In genomic region chrX:6400398-6401020, GRCm38 (mm10) we compare ENCODE assay signal across 8 mouse cellular contexts. TPM values are rescaled to one million over a fixed set of nuclear protein-coding genes. Genes with fewer than 3 reads are reported as not detected.
A peak's percentile ranks its signal among the peaks of the same experiment; 100 is the strongest.
DNase-seq lines count a peak whose midpoint lies in the region; ATAC-seq and TF ChIP-seq lines count a peak whose summit lies in the region.

No protein-coding gene starts in this region.

- no peak for TF ChIP-seq CTCF in spleen, adult 2 months (IDR thresholded peaks at IDR 0.05; ENCODE audit: extremely low read depth, insufficient read depth, insufficient read length, insufficient replicate concordance)
- no peak for TF ChIP-seq CTCF in kidney, adult 2 months (conservative IDR thresholded peaks at IDR 0.05; ENCODE audit: insufficient read depth, insufficient read length, low read depth, low read length)

- H3K4me2 ChIP-seq in stomach, embryonic 16.5 days (ENCODE audit: low read depth, low read length): peak overlapping the region; percentile 52

- no peaks in the 10 kb centered on the region for H3K9me3 ChIP-seq in stomach, embryonic 16.5 days (replicated peaks; ENCODE audit: control insufficient read depth, low read length)

- peak overlapping the region; percentile 42; the same call in 1 of the 2 replicates for H3K4me3 ChIP-seq in spleen, adult 2 months (ENCODE audit: extremely low read depth, insufficient read depth, insufficient read length)
- H3K4me3 ChIP-seq in kidney, adult 2 months (ENCODE audit: insufficient read depth, low read depth, low read length): peak overlapping the region; percentile 94
- H3K4me3 ChIP-seq in stomach, embryonic 16.5 days (replicated peaks; ENCODE audit: low read length): peak overlapping the region; percentile 63

- no peaks in the 10 kb centered on the region; the same call in 1 of the 2 replicates for H3K27me3 ChIP-seq in spleen, adult 2 months (ENCODE audit: control insufficient read depth, insufficient read depth, low read length)
- no peaks in the 10 kb centered on the region for H3K27me3 ChIP-seq in kidney, adult 2 months (replicated peaks; ENCODE audit: control insufficient read depth, insufficient read depth, low read length)
- H3K27me3 ChIP-seq in stomach, embryonic 16.5 days (ENCODE audit: control insufficient read depth, insufficient read depth, low read length): no peaks in the 10 kb centered on the region

- no peaks in the 10 kb centered on the region for H3K4me1 ChIP-seq in spleen, adult 2 months (ENCODE audit: control insufficient read depth, insufficient read depth, insufficient read length)
- peaks cover 8% of the 10 kb centered on the region; the same call in 1 of the 2 replicates for H3K4me1 ChIP-seq in kidney, adult 2 months (ENCODE audit: control insufficient read depth, insufficient read depth, low read length)
- no peaks in the 10 kb centered on the region for H3K4me1 ChIP-seq in stomach, embryonic 16.5 days (ENCODE audit: control insufficient read depth, insufficient read depth, low read length)

- H3K9ac ChIP-seq in stomach, embryonic 16.5 days (ENCODE audit: low read length): peak overlapping the region; percentile 74

- no peak for TF ChIP-seq POLR2A in spleen, adult 2 months (IDR thresholded peaks at IDR 0.05; ENCODE audit: low read depth, low read length)
- TF ChIP-seq POLR2A in kidney, adult 2 months (IDR thresholded peaks at IDR 0.05; ENCODE audit: low read depth, low read length): no peak

- no peak overlapping the region for H3K27ac ChIP-seq in spleen, adult 2 months (ENCODE audit: insufficient read depth, low read length)
- peak overlapping the region; percentile 98 for H3K27ac ChIP-seq in kidney, adult 2 months (ENCODE audit: insufficient read depth, low read depth, low read length)
- peak overlapping the region; percentile 62 for H3K27ac ChIP-seq in stomach, embryonic 16.5 days (ENCODE audit: low read length)

- 27% methylated on average over 45 of the region's 49 CpGs for WGBS in spleen, adult 2 months
- under 1% methylated on average over 23 of the region's 49 CpGs for WGBS in kidney, adult 2 months
- 14% methylated on average over 32 of the region's 49 CpGs for WGBS in stomach, embryonic 16.5 days

- H3K36me3 ChIP-seq in spleen, adult 2 months (ENCODE audit: control insufficient read depth, insufficient read depth, low read length): no peaks in the 10 kb centered on the region
- no peaks in the 10 kb centered on the region for H3K36me3 ChIP-seq in kidney, adult 2 months (ENCODE audit: control insufficient read depth, insufficient read depth, low read length)
- H3K36me3 ChIP-seq in stomach, embryonic 16.5 days (ENCODE audit: control insufficient read depth, insufficient read depth, low read length): no peaks in the 10 kb centered on the region

- ATAC-seq in stomach, embryonic 16.5 days (ENCODE audit: insufficient read depth, low FRiP score): peak; percentile 19; the same call in 1 of the 2 replicates

- DNase-seq in spleen, adult 2 months (ENCODE audit: low read depth in 1 of 2, low spot score in 2 of 2): no peak
- DNase-seq in spleen, adult 12 weeks (ENCODE audit: low spot score): no peak
- DNase-seq in cerebellum, postnatal 25 days: peak; percentile 22 to 25
- peak; percentile 12 to 39 for DNase-seq in heart, adult 18-20 months
- DNase-seq in kidney, adult 2 months: peak; percentile 27
- DNase-seq in lung, postnatal 4 days: peak; percentile 32 to 39
- no peak for DNase-seq in urinary bladder, postnatal 10 days (ENCODE audit: low spot score)

RNA-seq across cellular contexts. Expression of gene Shroom4, which starts 0.9 kb away (rescaled TPM):
- polyA plus RNA-seq in spleen, adult 2 months (2012; rRNA removed): 0.38 and 0.79 TPM in 2 replicates
- 10 to 100 TPM; 13.9 to 15.8 TPM for total RNA-seq in heart, adult 18-20 months (2021)
- polyA plus RNA-seq in kidney, adult 2 months (2012; rRNA removed): 15.7 and 19.6 TPM in 2 replicates
- polyA plus RNA-seq in stomach, embryonic 16.5 days (2015; fragmentation: Nextera tagmentation; extraction: Ambion mirVana): 3.0 TPM in 2 replicates

Comparison
In these comparisons a context has a peak if more than half of its experiments do, and no peak if none do; other contexts are left out.
1. DNase-seq: peak in cerebellum, postnatal 25 days (2 of 2), heart, adult 18-20 months (2 of 2), kidney, adult 2 months (single experiment) and lung, postnatal 4 days (2 of 2); none in spleen, adult 2 months (0 of 2), spleen, adult 12 weeks (single experiment) and urinary bladder, postnatal 10 days (single experiment).
2. H3K4me3 ChIP-seq: peak in every context shown above with its lines; median percentile 94 in kidney, adult 2 months; 63 in stomach, embryonic 16.5 days; 42 in spleen, adult 2 months.